Comparison of ENCODE assay signal across 8 mouse cellular contexts in the genomic region with DNA sequence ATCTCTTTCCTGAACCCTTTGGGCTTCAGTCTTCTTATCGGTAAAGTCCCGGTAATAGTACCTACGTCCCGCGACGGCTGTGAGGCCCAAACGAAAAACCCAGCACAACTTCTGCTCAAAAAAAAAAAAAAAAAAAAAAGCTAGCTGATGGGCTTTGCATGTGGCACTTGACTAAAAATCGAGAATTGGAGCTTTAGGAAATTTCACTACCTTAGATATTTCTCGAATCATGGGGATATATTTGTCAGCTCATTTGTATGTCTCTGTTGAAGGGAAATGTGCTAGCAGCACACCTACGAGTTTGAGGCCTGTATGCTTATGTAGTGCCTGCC. TPM values are rescaled to one million over a fixed set of nuclear protein-coding genes. Genes with fewer than 3 reads are reported as not detected.
DNase-seq lines count a peak whose midpoint lies in the region; ATAC-seq and TF ChIP-seq lines count a peak whose summit lies in the region.

No protein-coding gene starts in this region.

- peak overlapping the region; percentile 91 for H3K27ac ChIP-seq in gastrocnemius, adult 2 months
- H3K27ac ChIP-seq in forebrain, embryonic 10.5 days: peak overlapping the region; percentile 95
- peak overlapping the region; percentile 76 for H3K27ac ChIP-seq in liver, embryonic 13.5 days

- no peak for ATAC-seq in liver, embryonic 13.5 days (ENCODE audit: low read depth)

- peaks cover 20% of the 10 kb centered on the region for H3K4me1 ChIP-seq in forebrain, embryonic 10.5 days
- H3K4me1 ChIP-seq in liver, embryonic 13.5 days (replicated peaks): peaks cover 28% of the 10 kb centered on the region

- H3K4me2 ChIP-seq in liver, embryonic 13.5 days: peak overlapping the region; percentile 78

- no peak for TF ChIP-seq CTCF in gastrocnemius, adult 2 months (IDR thresholded peaks at IDR 0.05)

- H3K27me3 ChIP-seq in forebrain, embryonic 10.5 days (ENCODE audit: poor library complexity, severe bottlenecking): no peaks in the 10 kb centered on the region
- no peaks in the 10 kb centered on the region for H3K27me3 ChIP-seq in liver, embryonic 13.5 days

- intact Hi-C loops in gastrocnemius, adult 2 months (cut with DNase I): no loop called here
- intact Hi-C loops in left cerebral cortex, postnatal 25 days (cut with DNase I): no loop called here

- no peaks in the 10 kb centered on the region for H3K9me3 ChIP-seq in forebrain, embryonic 10.5 days
- H3K9me3 ChIP-seq in liver, embryonic 13.5 days (replicated peaks): no peaks in the 10 kb centered on the region

- peak overlapping the region; percentile 96 for H3K4me3 ChIP-seq in gastrocnemius, adult 2 months
- peak overlapping the region; percentile 100 for H3K4me3 ChIP-seq in forebrain, embryonic 10.5 days
- H3K4me3 ChIP-seq in liver, embryonic 13.5 days (replicated peaks): peak overlapping the region; percentile 88

- peaks cover 24% of the 10 kb centered on the region for H3K36me3 ChIP-seq in forebrain, embryonic 10.5 days (replicated peaks)
- H3K36me3 ChIP-seq in liver, embryonic 13.5 days: peaks cover 5% of the 10 kb centered on the region

- WGBS in forebrain, embryonic 10.5 days: 2% methylated on average over 10 of the region's 10 CpGs
- WGBS in liver, embryonic 13.5 days (ENCODE audit: insufficient replicate concordance): under 1% methylated on average over 10 of the region's 10 CpGs

- H3K9ac ChIP-seq in liver, embryonic 13.5 days: peak overlapping the region; percentile 90

- DNase-seq in gastrocnemius, adult 2 months: no peak
- no peak for DNase-seq in gastrocnemius, adult 18-20 months (ENCODE audit: low spot score)
- peak; percentile 48 for DNase-seq in 3T3-L1 (ENCODE audit: low read depth, low spot score)
- no peak for DNase-seq in forebrain, embryonic 10.5 days (ENCODE audit: extremely low spot score, low spot score)
- DNase-seq in liver, embryonic 13.5 days: no peak
- DNase-seq in layer of hippocampus, adult 9-10 months (ENCODE audit: low spot score): no peak
- DNase-seq in urinary bladder, postnatal 36 days (ENCODE audit: low spot score in 2 of 2): no peak
- no peak for DNase-seq in left cerebral cortex, postnatal 25 days (ENCODE audit: low spot score in 2 of 2)

RNA-seq across cellular contexts. Expression of gene Arpp19, which starts 0.9 kb away (rescaled TPM):
- 100 to 1,000 TPM; 125 to 160 TPM for total RNA-seq in gastrocnemius, adult 2 months (2021)
- total RNA-seq in gastrocnemius, adult 18-20 months (2021): 100 to 1,000 TPM; 171 to 250 TPM
- polyA plus RNA-seq in forebrain, embryonic 10.5 days (2016; fragmentation: Nextera tagmentation; extraction: Ambion mirVana): 351 and 362 TPM in 2 replicates
- 196 and 229 TPM in 2 replicates for polyA plus RNA-seq in liver, embryonic 13.5 days (2015; fragmentation: Nextera tagmentation; extraction: Ambion mirVana)
- 100 to 1,000 TPM; 471 to 494 TPM for total RNA-seq in left cerebral cortex, postnatal 25 days (2021)

RNA-seq across cellular contexts. Expression of gene Myo5a, which starts 32.5 kb away (rescaled TPM):
- total RNA-seq in gastrocnemius, adult 2 months (2021): 10 to 100 TPM in 1 of 2 experiments, 1 to 10 TPM in 1; 7.2 to 12.1 TPM
- total RNA-seq in gastrocnemius, adult 18-20 months (2021): 10 to 100 TPM in 1 of 2 experiments, 1 to 10 TPM in 1; 9.5 to 12.7 TPM
- 22.8 and 24.5 TPM in 2 replicates for polyA plus RNA-seq in forebrain, embryonic 10.5 days (2016; fragmentation: Nextera tagmentation; extraction: Ambion mirVana)
- polyA plus RNA-seq in liver, embryonic 13.5 days (2015; fragmentation: Nextera tagmentation; extraction: Ambion mirVana): 1.4 and 2.1 TPM in 2 replicates
- 100 to 1,000 TPM; 289 to 293 TPM for total RNA-seq in left cerebral cortex, postnatal 25 days (2021)

Comparison
In these comparisons a context has a peak if more than half of its experiments do, and no peak if none do; other contexts are left out.
1. RNA of gene Myo5a, which starts 32.5 kb away (total RNA-seq): 289 to 293 TPM in left cerebral cortex, postnatal 25 days; 9.5 to 12.7 TPM in gastrocnemius, adult 18-20 months and 7.2 to 12.1 TPM in gastrocnemius, adult 2 months; every median in the first group is over 10 times any median in the second.
2. Peak in every context shown above with its lines, with median percentiles within 50 percentile points of each other: H3K27ac ChIP-seq and H3K4me3 ChIP-seq.